Mouse (Mus musculus) limb, embryonic 11.5 days (tissue): ENCODE data around the gene Ccl27a. TPM values are rescaled to one million over a fixed set of nuclear protein-coding genes. Genes with fewer than 3 reads are reported as not detected.
A peak's percentile ranks its signal among the peaks of the same experiment; 100 is the strongest.

Experiments
- ATAC-seq: fragments of 200-750 bp; cut with Nextera tagmentation; 2 replicates; pipeline ENCODE4 v1.8.0; 2017; ENCODE audit warnings: low read depth; ENCODE audit not compliant: insufficient number of reproducible peaks, low FRiP score, low TSS enrichment
- DNase-seq: peaks from one replicate; pipeline ENCODE4 v3.0.0-alpha.2; 2015; ENCODE audit warnings: low spot score
- H3K27ac ChIP-seq: fragments of 300-500 bp; sonication (generic); replicated peaks from 2 replicates; pipeline ENCODE4 v1.5.1; 2014; ENCODE audit warnings: low read depth, mild to moderate bottlenecking, low read length
- H3K27me3 ChIP-seq: fragments of 300-500 bp; sonication (generic); 2 replicates; pipeline ENCODE4 v1.6.1; 2014; ENCODE audit warnings: mild to moderate bottlenecking, low read length, mixed read lengths; ENCODE audit not compliant: control insufficient read depth, insufficient read depth
- H3K36me3 ChIP-seq: fragments of 300-500 bp; sonication (generic); 2 replicates; pipeline ENCODE4 v1.6.1; 2014; ENCODE audit warnings: mild to moderate bottlenecking, low read length, moderate library complexity, mixed read lengths; ENCODE audit not compliant: control insufficient read depth, insufficient read depth
- H3K4me1 ChIP-seq: fragments of 300-500 bp; sonication (generic); 2 replicates; pipeline ENCODE4 v1.6.1; 2014; ENCODE audit warnings: low read length, mixed read lengths; ENCODE audit not compliant: control insufficient read depth, insufficient read depth
- H3K4me2 ChIP-seq: fragments of 300-500 bp; sonication (generic); 2 replicates; pipeline ENCODE4 v1.6.1; 2014; ENCODE audit warnings: low read depth, mild to moderate bottlenecking, moderate library complexity; ENCODE audit not compliant: severe bottlenecking
- H3K4me3 ChIP-seq: fragments of 300-500 bp; sonication (generic); 2 replicates; pipeline ENCODE4 v1.5.1; 2014; ENCODE audit warnings: low read depth, low read length
- H3K9ac ChIP-seq: fragments of 300-500 bp; sonication (generic); 2 replicates; pipeline ENCODE4 v1.6.1; 2014; ENCODE audit warnings: mild to moderate bottlenecking, low read length
- H3K9me3 ChIP-seq: fragments of 300-500 bp; sonication (generic); 2 replicates; pipeline ENCODE4 v1.6.1; 2016; ENCODE audit warnings: low read length; ENCODE audit not compliant: control insufficient read depth
- WGBS: fragments of 180-500 bp; shearing (Covaris S2); extraction: QIAGEN DNeasy Blood & Tissue Kit; methylation state at CpG from one replicate; pipeline ENCODE4 v1.1.7; 2014; 5-methylcytosine and 5-hydroxymethylcytosine counted together
- polyA plus RNA-seq: library from polyadenylated mRNA; unstranded; fragments of >200 nt; fragmentation: Nextera tagmentation; extraction: Ambion mirVana; gene quantifications from 2 replicates; pipeline ENCODE4 v1.2.1, GENCODE M21; 2014

Gene Ccl27a
- polyA plus RNA-seq, 1 experiment from 2014 or later, result 40.0 TPM

- H3K4me3 ChIP-seq, result peak overlapping the region; percentile 48
- ATAC-seq, result no peak
- WGBS, result 36% methylated on average over 6 of the region's 6 CpGs
- H3K9ac ChIP-seq, result peak overlapping the region; percentile 62
- peak overlapping the region; percentile 97 for H3K27ac ChIP-seq
- peak overlapping the region; percentile 90 for H3K4me2 ChIP-seq
- no peak for DNase-seq
- H3K9me3 ChIP-seq, result no peaks in the 10 kb centered on the region
- H3K4me1 ChIP-seq, result peaks cover 31% of the 10 kb centered on the region
- no peaks in the 10 kb centered on the region for H3K27me3 ChIP-seq
- peaks cover 2% of the 10 kb centered on the region; the same call in 1 of the 2 replicates for H3K36me3 ChIP-seq
Measured at GRCm38 (mm10) chr4:41759656-41760287, 14.3 kb downstream of the Ccl27a start.

- Histone ChIP-seq H3K27me3 (no peaks in the 10 kb centered on the region), H3K36me3 (peaks cover 2% of the 10 kb centered on the region; the same call in 1 of the 2 replicates), H3K4me3 (no peak overlapping the region), H3K4me1 (peaks cover 31% of the 10 kb centered on the region), H3K27ac (no peak overlapping the region), H3K9me3 (no peaks in the 10 kb centered on the region), H3K4me2 (no peak overlapping the region), H3K9ac (no peak overlapping the region)
- DNase-seq, result no peak
- ATAC-seq, result no peak
- WGBS, result 89% methylated on average over 9 of the region's 9 CpGs
Measured at GRCm38 (mm10) chr4:41759206-41759605, 14.8 kb downstream of the Ccl27a start.

- H3K27me3 ChIP-seq, result no peaks in the 10 kb centered on the region
- H3K4me2 ChIP-seq, result no peak overlapping the region
- peaks cover 31% of the 10 kb centered on the region for H3K4me1 ChIP-seq
- no peak for DNase-seq
- H3K27ac ChIP-seq, result no peak overlapping the region
- ATAC-seq, result no peak
- peaks cover 2% of the 10 kb centered on the region; the same call in 1 of the 2 replicates for H3K36me3 ChIP-seq
- H3K4me3 ChIP-seq, result no peak overlapping the region
- no peak overlapping the region for H3K9ac ChIP-seq
- H3K9me3 ChIP-seq, result no peaks in the 10 kb centered on the region
- WGBS, result 91% methylated on average over 4 of the region's 4 CpGs
Measured at GRCm38 (mm10) chr4:41758701-41759100, 15.3 kb downstream of the Ccl27a start.

GRCm38 (mm10) chr4:41758021-41758420 is 16.0 kb downstream of the Ccl27a start:
- ATAC-seq (no peak), DNase-seq (no peak)
- 74% methylated on average over 11 of the region's 11 CpGs for WGBS
- Histone ChIP-seq H3K4me2 (no peak overlapping the region), H3K9me3 (no peaks in the 10 kb centered on the region), H3K9ac (no peak overlapping the region), H3K27me3 (no peaks in the 10 kb centered on the region), H3K4me1 (peaks cover 31% of the 10 kb centered on the region), H3K4me3 (no peak overlapping the region), H3K36me3 (peaks cover 2% of the 10 kb centered on the region; the same call in 1 of the 2 replicates), H3K27ac (no peak overlapping the region)

GRCm38 (mm10) chr4:41757321-41757720 is 16.7 kb downstream of the Ccl27a start:
- Histone ChIP-seq H3K27me3 (no peaks in the 10 kb centered on the region), H3K4me3 (no peak overlapping the region), H3K9me3 (no peaks in the 10 kb centered on the region), H3K9ac (no peak overlapping the region), H3K4me1 (peaks cover 26% of the 10 kb centered on the region), H3K4me2 (no peak overlapping the region), H3K27ac (no peak overlapping the region), H3K36me3 (peaks cover 2% of the 10 kb centered on the region; the same call in 1 of the 2 replicates)
- WGBS, result 91% methylated on average over 13 of the region's 13 CpGs
- ATAC-seq (no peak), DNase-seq (no peak)

GRCm38 (mm10) chr4:41756440-41756839 is 17.6 kb downstream of the Ccl27a start:
- no peak overlapping the region for H3K27ac ChIP-seq

GRCm38 (mm10) chr4:41755338-41756305 is 18.4 kb downstream of the Ccl27a start, which contains the start of gene Sigmar1:
Gene Sigmar1, minus strand, starts transcription at chr4:41756157.
- under 1% methylated on average over 57 of the region's 57 CpGs for WGBS
- Histone ChIP-seq H3K9ac (peak within 1 kb of the TSS; percentile 58), H3K4me2 (peak within 1 kb of the TSS; percentile 93), H3K4me1 (peaks cover 14% of the 10 kb centered on the region), H3K9me3 (no peaks in the 10 kb centered on the region), H3K36me3 (peaks cover 2% of the 10 kb centered on the region; the same call in 1 of the 2 replicates), H3K4me3 (peak within 1 kb of the TSS; percentile 65), H3K27me3 (no peaks in the 10 kb centered on the region), H3K27ac (peak within 1 kb of the TSS; percentile 52)
- DNase-seq (peak; percentile 90), ATAC-seq (peak; percentile 83)

More at GRCm38 (mm10) chr4:41756440-41756839, 17.6 kb downstream of the Ccl27a start:
- Histone ChIP-seq H3K4me1 (peaks cover 21% of the 10 kb centered on the region), H3K27me3 (no peaks in the 10 kb centered on the region), H3K9me3 (no peaks in the 10 kb centered on the region), H3K9ac (peak overlapping the region; percentile 58; the same call in 1 of the 2 replicates), H3K4me3 (peak overlapping the region; percentile 65), H3K36me3 (peaks cover 2% of the 10 kb centered on the region; the same call in 1 of the 2 replicates), H3K4me2 (peak overlapping the region; percentile 93)
- DNase-seq (no peak), ATAC-seq (no peak)
- WGBS, result 79% methylated on average over 8 of the region's 8 CpGs

GRCm38 (mm10) chr4:41754797-41755337 is 19.2 kb downstream of the Ccl27a start, which contains the start of gene Galt:
Gene Galt, plus strand, starts transcription at chr4:41755228.
- Histone ChIP-seq H3K9me3 (no peaks in the 10 kb centered on the region), H3K27ac (peak within 1 kb of the TSS; percentile 52), H3K4me1 (peaks cover 11% of the 10 kb centered on the region), H3K27me3 (no peaks in the 10 kb centered on the region), H3K4me2 (peak within 1 kb of the TSS; percentile 93), H3K36me3 (peaks cover 2% of the 10 kb centered on the region; the same call in 1 of the 2 replicates), H3K9ac (peak within 1 kb of the TSS; percentile 58), H3K4me3 (peak within 1 kb of the TSS; percentile 65)
- 10% methylated on average over 14 of the region's 14 CpGs for WGBS
- no peak for DNase-seq
- peak; percentile 42; the same call in 1 of the 2 replicates for ATAC-seq
